Mouse (Mus musculus) frontal cortex, postnatal 25 days (tissue): ENCODE measurements around the gene Sox5.

Experiments used
- DNase-seq, 2 experiments: peaks; one replicate each; pipeline ENCODE4 v3.0.0; 2022; ENCODE audit warnings: low spot score in 2 of 2

Sox5 gene

DNA sequence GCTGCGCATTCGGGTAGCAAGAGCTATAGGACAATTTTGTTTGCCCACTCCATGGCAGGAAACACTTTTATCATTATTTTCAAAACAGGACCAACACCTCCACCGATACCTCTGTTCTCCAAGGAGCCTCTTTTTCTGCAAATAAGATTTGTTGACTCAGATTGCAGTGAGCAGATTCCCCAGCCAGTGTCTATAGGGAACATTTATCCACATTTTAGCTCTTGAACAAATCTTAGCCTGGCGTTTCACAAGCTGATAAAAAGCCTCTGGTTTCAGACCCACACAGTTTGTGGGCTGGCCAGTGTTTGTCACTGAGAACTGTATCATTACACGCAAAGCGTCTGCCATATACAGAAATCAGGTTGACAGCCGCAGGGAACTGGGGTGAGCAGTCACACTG is 823.4 kb downstream of the Sox5 start:
- DNase-seq = no peak

DNA sequence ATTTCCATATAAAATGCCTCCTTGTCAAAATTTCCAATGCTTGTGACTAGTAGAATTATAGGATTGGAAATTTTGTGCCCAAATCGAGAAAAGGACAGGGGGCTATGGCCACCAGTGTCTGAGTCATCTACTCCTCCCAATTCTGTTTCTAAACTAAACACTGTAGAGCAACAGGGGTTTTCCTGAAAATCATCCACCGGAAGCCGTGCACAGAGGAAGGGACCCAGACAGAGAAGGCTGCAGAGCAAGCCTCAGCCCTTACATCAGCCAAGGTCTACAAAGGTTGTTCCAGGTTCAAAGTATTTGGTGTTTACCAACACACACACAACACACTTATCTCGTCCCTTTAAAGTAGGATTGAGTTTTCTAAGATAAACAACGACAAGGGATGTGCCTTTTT is 824.7 kb downstream of the Sox5 start:
- DNase-seq = no peak

DNA sequence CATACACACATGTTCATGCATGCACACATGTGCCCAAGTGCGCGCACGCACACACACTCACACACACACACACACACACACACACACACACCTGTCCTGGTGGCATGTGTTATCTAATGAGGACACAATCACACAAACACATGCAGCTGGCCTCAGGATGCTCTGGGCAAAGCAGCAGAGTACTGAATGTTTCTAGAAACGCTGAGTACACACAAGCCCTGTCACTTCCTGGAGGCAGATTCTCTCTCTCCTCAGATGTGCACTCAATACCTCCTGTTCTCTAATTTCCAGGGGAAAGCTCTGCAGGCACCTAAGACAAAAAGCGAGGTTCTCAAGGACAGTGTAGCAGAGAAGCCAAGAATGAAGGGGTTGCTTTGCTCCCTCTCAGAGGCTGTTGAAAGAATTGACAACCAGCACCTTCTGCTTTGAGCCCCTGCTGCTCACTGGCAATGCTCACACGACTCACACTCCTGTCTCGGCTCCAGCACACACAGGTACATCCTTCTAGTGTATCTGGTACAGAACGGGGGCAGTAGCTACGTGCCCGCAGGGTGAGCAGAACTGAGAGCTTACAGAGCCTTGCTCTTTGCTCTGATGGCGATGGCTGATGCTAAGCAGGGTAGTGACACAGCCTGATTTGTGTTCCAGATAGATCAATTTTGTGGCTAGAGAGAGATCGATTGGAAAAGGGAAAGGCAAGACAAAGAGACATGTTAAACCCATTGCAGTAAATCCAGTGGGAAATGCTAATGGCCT is 833.0 kb downstream of the Sox5 start:
- DNase-seq = no peak

DNA sequence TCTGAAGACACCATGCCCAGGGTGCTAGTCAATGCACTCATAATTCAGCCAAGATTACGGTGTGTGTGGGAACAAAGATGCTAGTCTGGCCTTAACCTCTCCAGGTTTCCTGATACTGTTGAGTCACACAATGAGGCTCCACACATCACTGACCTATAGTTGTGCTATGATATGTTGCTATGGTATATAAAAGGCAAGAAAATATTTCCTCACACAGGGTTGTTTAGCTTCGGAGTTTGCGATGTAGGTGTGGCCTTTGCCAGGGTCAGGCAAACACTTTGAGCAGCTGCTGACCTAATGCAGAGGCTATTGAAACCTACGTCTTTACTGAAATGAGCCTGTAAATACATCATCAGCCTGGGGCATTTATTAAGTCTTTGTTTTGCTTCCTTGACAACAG is 833.7 kb downstream of the Sox5 start:
- DNase-seq = no peak

DNA sequence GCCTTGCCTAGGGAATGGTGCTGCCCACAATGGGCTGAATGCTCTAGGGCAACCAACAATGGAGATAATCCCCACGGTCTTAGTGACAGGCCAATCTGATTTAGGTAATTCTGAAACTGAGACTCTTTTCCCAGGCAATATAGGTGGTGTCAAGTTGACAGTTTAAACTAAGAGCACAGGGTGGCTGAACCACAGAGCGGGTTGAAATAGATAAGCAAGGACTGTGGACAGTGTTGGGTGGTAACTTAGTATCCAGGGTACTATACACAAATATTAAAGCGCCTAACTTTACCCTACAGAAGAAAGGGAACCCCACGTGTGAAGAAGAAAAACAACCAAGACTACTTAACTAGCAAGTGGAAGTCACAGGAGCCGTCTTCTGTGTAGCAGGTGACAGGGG is 838.7 kb downstream of the Sox5 start:
- no peak for DNase-seq

GRCm38 (mm10) chr6:143941291-143941785 is 840.4 kb downstream of the Sox5 start:
- no peak for DNase-seq

- DNase-seq = no peak
These were observed 858.6 kb downstream of the Sox5 start for GRCm38 (mm10) chr6:143923146-143923545.

DNA sequence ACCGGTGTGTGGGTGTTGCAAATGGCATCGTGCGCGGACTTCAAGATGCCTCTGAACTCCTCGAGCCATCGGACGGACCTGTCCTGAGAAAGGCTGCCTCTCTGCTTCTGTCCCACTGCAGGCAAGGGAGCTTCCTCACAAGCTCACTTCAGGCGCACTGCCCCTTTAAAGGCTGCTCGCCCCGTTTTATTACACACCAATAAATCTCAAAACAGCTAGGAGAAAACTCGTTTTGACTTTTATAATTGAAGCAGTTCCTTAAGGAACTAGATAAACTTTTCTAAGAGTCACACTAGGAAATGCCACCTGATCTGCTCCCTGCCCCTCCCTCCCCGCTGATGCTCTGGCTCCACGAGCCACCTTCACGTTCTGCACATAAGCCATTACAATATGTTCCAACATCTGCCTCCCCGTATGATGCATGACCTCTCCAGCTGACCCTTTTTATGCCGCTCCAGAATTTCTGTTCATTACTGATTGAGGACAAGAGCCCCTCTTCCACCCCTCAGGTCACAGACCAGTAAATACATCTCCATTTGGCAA is 863.3 kb downstream of the Sox5 start:
- DNase-seq = no peak

DNA sequence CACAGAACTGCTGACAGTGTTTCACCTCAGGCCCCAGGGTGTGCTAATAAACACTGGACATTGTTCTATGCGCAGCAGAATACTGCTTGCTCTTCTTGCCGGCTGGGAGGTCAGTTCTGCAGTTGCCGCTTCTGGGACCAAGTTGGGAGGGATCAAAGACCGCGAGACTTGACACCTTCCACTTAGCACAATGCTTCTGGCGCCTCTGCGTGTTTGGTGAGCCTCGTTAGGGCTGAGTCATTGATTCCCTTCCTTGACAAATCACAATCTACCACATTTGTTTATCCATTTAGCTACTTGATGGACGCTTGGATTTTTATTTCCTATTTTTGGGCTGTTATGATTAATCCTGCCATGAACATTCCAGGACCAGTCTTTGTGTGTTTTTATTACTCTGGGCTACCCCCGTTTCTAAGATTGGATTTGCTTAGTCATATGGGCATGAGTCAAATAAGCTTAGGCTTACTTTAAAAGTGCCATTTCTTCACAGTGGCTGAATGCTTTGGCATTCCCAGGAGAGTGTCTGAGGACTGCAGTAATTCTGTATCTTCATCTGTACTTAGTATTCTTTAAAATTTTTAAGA is 865.5 kb downstream of the Sox5 start:
- no peak for DNase-seq

DNA sequence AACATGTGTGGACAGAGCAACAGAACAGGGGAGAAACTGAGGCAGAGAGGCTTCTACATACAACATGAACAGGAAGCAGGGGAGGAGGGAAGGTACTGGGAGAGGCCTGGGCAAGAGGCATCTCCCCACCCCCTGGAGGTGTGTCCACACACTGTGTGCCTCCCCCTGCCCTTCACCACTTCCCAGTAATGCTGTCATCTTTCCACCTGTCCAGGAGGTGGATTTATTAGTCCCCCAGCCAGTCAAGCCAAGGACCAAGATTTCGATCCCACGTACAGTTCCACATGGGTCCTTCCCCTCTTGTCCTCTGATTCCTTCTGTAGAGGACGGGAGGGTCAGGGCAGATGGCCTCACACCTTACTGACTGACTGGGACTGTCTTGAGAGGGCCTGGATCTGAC is 866.1 kb downstream of the Sox5 start:
- DNase-seq = no peak

DNA sequence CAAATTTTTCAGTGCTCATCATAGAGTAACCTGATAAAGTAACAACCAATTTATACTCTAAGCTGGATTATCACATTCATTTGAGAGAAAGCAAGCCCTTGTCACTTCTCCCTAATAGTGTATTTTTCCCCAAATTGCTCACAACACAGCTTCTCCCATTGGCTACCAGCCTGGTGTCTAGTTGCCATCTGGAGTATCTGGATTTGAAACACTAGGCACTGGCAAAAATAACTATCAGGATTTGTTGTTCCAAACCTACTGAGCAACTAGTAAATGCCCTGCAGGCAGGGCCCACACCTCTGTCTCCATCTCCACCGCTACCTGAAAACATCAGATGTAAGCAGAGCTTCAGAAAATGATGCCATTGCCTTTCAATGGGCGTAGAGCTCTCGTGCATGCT is 869.5 kb downstream of the Sox5 start:
- no peak for DNase-seq

DNA sequence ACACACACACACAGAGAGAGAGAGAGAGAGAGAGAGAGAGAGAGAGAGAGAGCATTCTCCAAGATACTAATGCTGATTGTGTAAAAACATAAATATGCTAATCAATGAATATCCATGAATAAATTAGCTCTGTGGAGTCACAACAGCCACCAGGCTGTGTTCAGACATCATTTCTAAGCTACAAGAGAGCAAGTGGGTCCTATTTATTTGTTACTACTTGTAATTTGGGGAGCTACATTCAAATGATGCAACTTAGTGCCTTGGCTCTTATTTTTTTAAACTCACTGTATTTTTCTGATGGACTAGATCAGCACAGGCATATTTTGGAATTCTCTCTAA is 877.1 kb downstream of the Sox5 start:
- DNase-seq = no peak

- no peak for DNase-seq
These were observed 877.6 kb downstream of the Sox5 start for GRCm38 (mm10) chr6:143903981-143904692.

- DNase-seq = no peak
These were observed 880.9 kb downstream of the Sox5 start for GRCm38 (mm10) chr6:143900871-143901270.

DNA sequence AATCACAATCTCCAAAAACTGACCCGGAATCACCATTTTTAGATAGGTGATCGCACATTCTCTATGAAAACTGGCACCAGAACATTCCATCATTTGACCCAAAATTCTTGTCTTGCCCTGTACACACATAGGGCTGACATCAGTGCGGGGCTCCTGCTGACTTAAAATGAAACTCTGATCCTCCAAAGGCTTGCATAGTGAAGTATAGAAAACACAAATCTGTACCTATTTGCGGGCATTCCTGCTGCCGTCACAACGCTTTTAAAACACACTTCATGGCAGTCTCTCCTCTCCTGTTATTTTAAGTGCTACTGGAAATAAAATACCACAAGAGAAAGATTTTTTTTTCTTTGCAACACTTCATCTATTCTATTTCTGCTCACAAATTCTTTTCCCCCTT is 886.7 kb downstream of the Sox5 start:
- DNase-seq = no peak

- DNase-seq = no peak
These were observed 888.9 kb downstream of the Sox5 start for GRCm38 (mm10) chr6:143892869-143893268.

DNA sequence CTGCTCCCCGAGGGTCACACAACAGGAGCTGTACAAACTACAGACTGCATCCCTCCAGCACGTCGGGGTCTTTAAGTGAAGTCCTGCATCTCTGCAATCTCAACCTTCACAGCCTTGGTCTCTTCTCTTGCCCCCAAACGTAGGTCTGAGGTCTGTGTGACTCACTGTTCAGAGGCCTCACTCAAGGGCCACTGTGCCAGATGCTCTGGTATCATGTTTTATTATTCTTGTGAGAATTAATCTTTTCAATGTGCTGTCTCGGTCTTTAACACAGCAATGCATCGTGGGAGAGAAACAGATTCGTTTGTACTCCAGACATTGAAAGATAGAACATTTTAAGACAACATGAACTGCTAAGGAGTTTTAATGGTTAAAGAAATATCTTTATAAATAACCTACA is 893.2 kb downstream of the Sox5 start:
- DNase-seq = no peak

DNA sequence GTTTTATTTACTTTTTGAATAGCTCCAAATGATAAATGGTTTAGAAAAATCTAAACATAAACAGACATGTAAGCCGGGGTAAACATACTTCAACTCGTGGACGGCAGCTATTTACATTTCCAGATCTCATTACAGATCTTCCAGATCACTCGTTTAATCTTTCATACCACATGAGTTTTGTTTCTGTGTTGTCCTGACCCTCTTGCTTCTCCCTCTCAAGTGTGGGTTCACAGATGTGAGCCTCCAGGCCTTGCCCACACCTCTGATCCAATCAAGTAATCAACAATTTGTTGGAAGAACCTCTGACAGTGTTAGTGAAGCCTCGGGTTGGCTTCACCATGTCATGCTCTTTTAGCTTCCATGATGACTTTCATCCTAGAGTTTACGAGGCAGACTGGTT is 903.3 kb downstream of the Sox5 start:
- no peak for DNase-seq

DNA sequence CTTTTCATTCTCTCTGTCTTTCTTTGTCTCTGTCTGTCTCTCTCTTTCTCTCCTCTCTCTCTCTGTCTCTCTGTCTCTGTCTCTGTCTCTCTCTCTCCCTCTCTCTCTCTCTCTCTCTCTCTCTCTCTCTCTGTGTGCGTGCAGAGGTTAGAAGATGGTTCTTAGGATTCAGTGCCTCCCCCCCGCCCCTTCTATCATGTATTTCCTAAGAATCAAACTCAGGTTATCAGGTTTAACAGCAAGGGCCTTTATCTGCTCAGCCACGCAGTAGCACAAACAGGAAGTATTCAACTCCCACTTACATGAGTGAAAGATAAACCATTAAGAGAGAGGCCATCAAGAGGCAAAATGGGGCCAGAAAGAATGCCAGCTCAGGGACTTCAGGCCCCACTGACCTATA is 913.0 kb downstream of the Sox5 start:
- DNase-seq = no peak

- no peak for DNase-seq
These were observed 913.6 kb downstream of the Sox5 start for GRCm38 (mm10) chr6:143868155-143868685.

DNA sequence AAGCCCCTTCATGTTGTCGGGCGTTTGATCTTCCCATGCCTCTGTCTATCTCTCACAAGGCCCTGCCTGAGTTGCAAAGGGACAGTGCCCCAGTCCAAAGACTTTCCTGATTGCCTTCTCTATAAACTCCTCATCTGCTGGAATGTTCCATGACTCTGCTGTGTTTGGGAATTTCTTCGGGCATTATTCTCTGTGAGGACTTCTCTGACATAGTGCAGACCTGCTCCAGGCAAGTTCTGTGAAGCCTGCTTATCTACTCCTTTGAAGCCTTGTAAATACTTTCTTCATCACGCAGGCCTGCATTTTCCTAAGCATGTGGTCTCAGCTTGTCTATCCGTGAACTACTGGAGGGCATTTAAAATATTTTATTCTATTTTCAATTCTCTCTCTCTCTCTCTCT is 914.7 kb downstream of the Sox5 start:
- no peak for DNase-seq

GRCm38 (mm10) chr6:143866566-143866965 is 915.2 kb downstream of the Sox5 start:
- no peak for DNase-seq
